Mouse (Mus musculus) G1E (cell line): ENCODE measurements around the gene Agfg1. TPM values are rescaled to one million over a fixed set of nuclear protein-coding genes. Genes with fewer than 3 reads are reported as not detected.

Experiments used
- ATAC-seq: 2 replicates; pipeline ENCODE4 v1.8.0; 2016; ENCODE audit warnings: mild to moderate bottlenecking; ENCODE audit not compliant: insufficient number of reproducible peaks, poor library complexity, low FRiP score, severe bottlenecking; ENCODE audit errors: extremely low read depth
- DNase-seq: peaks from one replicate; pipeline ENCODE4 v3.0.0; 2012; ENCODE audit warnings: low spot score
- H3K27me3 ChIP-seq: 2 replicates; pipeline ENCODE4 v1.6.1; 2012; ENCODE audit warnings: mild to moderate bottlenecking, low read length, inconsistent platforms; ENCODE audit not compliant: insufficient read depth
- H3K36me3 ChIP-seq: replicated peaks from 2 replicates; pipeline ENCODE3; 2012; ENCODE audit warnings: mild to moderate bottlenecking, inconsistent platforms
- H3K4me1 ChIP-seq: 2 replicates; pipeline ENCODE4 v1.6.1; 2012; ENCODE audit warnings: low read depth, low read length, inconsistent platforms, mixed read lengths; ENCODE audit not compliant: insufficient read depth
- H3K4me3 ChIP-seq: 2 replicates; pipeline ENCODE4 v1.5.1; 2012; ENCODE audit warnings: low read depth, mild to moderate bottlenecking, inconsistent platforms, low read length, moderate library complexity, mixed read lengths
- H3K9me3 ChIP-seq: replicated peaks from 2 replicates; pipeline ENCODE4 v1.6.1; 2012; ENCODE audit warnings: inconsistent platforms
- CTCF ChIP-seq: IDR thresholded peaks from 2 replicates; pipeline ENCODE4 v1.5.1; 2012; ENCODE audit warnings: low read depth, low read length, inconsistent platforms, mixed read lengths
- GATA1 ChIP-seq: IDR thresholded peaks from 2 replicates; pipeline ENCODE4 v1.6.1; 2012; ENCODE audit warnings: borderline replicate concordance, low read length, inconsistent platforms, mixed read lengths
- GATA2 ChIP-seq: IDR thresholded peaks from 2 replicates; pipeline ENCODE4 v1.6.1; 2012; ENCODE audit warnings: low read depth, low read length, inconsistent platforms, borderline replicate concordance
- POLR2AphosphoS5 ChIP-seq: IDR thresholded peaks from 2 replicates; pipeline ENCODE4 v1.6.1; 2012; ENCODE audit warnings: low read depth, low read length, inconsistent platforms; ENCODE audit not compliant: insufficient replicate concordance
- TAL1 ChIP-seq: conservative IDR thresholded peaks from 2 replicates; pipeline ENCODE4 v1.6.1; 2012; ENCODE audit warnings: low read depth, low read length, inconsistent platforms, mixed read lengths
- polyA plus RNA-seq: library from polyadenylated mRNA; stranded (reverse); fragments of >175 nt; gene quantifications from 2 replicates; pipeline ENCODE4 v1.2.3, GENCODE M21; 2012
- total RNA-seq, 2 experiments: library from RNA; stranded (forward) in 1 of 2; stranded (reverse) in 1 of 2; fragments of 200-1000 nt in 1 of 2; fragments of >200 nt in 1 of 2; fragmentation: Nextera tagmentation in 1 of 2; gene quantifications; 2 replicates each; pipeline ENCODE4 v1.2.3; 2014 to 2017

Agfg1 gene
- total and polyA plus RNA-seq, 3 experiments: 30.4 to 306 (median 135) TPM

DNA sequence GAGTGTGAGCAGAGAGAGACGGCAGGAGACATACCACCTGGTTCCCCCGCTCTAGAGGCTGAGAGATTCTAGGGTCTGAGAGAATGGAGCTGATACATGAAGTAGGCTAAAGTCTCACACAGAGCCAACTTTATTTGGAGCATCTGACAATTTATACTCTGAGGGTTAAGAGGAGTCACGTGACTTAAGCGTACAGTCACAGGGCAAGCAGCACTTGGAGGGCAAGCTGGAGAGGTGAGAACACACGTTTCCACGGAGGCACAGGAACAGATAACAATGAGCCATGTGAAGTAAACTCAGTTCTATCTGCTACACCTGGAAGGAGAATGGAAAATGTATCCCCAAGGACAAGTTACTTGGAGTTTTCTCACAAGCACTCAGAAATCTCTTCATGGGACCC lies 1.7 kb upstream of the Agfg1 start:
- no peak for ATAC-seq
- DNase-seq: no peak
- Histone ChIP-seq H3K27me3 (no peaks in the 10 kb centered on the region), H3K9me3 (0 out of 2 replicates have a peak, but pooled peaks cover 2% of the 10 kb centered on the region), H3K4me1 (peaks cover 75% of the 10 kb centered on the region), H3K36me3 (peaks cover 10% of the 10 kb centered on the region), H3K4me3 (no peak overlapping the region)
- TF ChIP-seq TAL1 (no peak), GATA2 (no peak), CTCF (no peak), GATA1 (no peak), POLR2AphosphoS5 (no peak)

DNA sequence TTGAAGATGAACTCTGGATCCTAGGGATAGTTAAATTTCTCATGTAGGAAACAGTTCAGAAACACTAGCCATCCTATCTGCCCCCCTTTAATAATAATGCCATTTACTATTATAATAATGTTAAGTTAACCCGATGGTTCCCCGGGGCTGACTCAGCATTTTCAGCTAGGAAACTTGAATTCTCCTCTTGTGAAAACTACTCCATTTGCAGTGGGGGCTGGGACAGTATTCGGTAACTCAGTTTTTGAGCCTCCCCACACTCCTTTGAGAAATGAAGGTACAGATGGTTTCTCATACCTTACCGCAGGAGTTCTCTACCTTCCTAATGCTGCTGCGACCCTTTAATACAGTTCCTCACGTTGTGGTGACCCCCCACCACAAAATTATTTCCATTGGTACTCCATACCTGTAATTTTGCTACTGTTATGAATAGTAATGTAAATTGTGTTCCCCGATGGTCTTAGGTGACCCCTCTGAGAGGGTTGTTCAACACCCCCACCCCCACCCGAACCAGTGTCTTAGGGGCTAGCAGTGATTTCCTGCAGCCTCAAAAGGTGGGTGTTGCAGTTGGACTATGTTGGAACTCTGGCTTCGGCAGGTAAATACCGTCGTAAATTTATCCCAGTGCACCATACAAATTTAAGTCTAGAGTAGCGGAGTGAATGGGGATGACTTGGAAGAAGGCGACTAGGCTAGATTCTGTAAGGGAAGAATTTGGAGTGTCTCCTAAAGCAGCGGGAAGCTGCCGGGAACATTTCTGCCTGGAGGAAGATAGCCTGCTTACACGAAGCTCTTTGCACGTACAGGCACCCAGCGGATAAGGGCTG lies 601 bp upstream of the Agfg1 start:
- no peak for ATAC-seq
- TF ChIP-seq CTCF: no peak
- peaks cover 73% of the 10 kb centered on the region for H3K4me1 ChIP-seq
- no peaks in the 10 kb centered on the region for H3K9me3 ChIP-seq
- H3K27me3 ChIP-seq: no peaks in the 10 kb centered on the region
- H3K4me3 ChIP-seq: peak overlapping the region; percentile 89
- peaks cover 19% of the 10 kb centered on the region for H3K36me3 ChIP-seq
- peak; percentile 29 for DNase-seq

DNA sequence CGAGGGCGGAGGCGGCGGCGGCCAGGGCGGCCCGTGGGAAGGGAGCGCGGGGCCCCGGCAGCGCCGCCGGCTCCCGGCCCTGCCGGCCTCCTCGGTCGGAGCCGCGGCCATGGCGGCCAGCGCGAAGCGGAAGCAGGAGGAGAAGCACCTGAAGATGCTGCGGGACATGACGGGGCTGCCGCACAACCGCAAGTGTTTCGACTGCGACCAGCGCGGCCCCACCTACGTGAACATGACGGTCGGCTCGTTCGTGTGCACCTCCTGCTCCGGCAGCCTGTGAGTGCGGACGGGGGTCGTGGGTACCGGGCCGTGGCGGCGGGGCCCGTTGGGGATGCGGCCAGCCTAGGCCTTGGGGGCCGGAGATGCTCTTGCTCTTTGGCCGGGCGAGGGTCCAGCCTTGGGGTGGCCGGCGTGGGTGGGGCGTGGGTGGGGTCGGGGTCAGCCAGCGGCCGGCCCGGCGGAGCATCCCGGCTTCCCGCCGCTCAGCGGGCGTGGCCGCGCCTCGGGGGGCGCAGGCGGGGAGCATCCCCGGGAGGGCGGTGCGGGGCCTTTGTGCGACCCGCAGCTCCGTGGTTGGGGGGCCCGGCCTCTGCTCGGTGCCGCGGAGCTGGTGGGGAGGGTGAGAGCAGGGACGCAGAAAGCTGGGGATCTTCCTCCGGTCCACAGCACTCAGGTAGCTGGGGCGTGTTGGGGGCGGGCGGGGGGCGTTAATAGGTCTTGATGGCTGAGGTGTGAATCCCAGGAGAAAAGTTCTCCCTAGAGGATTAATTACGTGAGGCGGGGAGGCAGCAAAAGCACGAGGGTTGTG lies 535 bp downstream of the Agfg1 start:
- Histone ChIP-seq H3K4me1 (peaks cover 72% of the 10 kb centered on the region), H3K36me3 (peaks cover 30% of the 10 kb centered on the region), H3K27me3 (no peaks in the 10 kb centered on the region), H3K4me3 (peak overlapping the region; percentile 89), H3K9me3 (no peaks in the 10 kb centered on the region)
- ATAC-seq (no peak), DNase-seq (peak; percentile 35)
- TF ChIP-seq GATA1 (no peak), CTCF (no peak), POLR2AphosphoS5 (no peak), GATA2 (no peak), TAL1 (no peak)

GRCm38 (mm10) chr1:82855729-82856128 lies 16.4 kb downstream of the Agfg1 start:
- DNase-seq: no peak
- peak; percentile 67 for ATAC-seq
- no peak for TF ChIP-seq GATA1
- peak; percentile 39; the same call in 1 of the 2 replicates for TF ChIP-seq TAL1

DNA sequence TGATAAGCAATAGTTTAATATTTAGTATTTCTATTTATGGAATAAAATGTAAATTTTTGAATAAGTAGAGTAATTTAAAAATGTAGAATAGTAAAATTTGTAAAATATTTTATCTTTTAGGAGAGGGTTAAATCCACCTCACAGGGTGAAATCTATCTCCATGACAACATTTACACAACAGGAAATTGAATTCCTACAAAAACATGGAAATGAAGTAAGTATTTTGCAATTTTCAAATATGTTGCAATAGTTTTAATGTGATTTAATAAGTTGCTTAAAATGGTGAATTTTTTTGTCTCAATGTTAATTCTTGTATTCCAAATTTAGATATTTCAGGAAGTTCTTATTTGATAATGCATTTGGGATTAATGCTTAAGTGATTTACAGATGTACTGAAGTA lies 19.0 kb downstream of the Agfg1 start:
- H3K4me1 ChIP-seq: peaks cover 34% of the 10 kb centered on the region
- ATAC-seq: no peak
- no peaks in the 10 kb centered on the region for H3K9me3 ChIP-seq
- DNase-seq: no peak
- no peak overlapping the region for H3K4me3 ChIP-seq
- peaks cover 55% of the 10 kb centered on the region for H3K36me3 ChIP-seq
- TF ChIP-seq GATA1 (no peak), POLR2AphosphoS5 (no peak), CTCF (no peak), TAL1 (no peak), GATA2 (no peak)
- H3K27me3 ChIP-seq: no peaks in the 10 kb centered on the region

More at GRCm38 (mm10) chr1:82855729-82856128, 16.4 kb downstream of the Agfg1 start:
- Histone ChIP-seq H3K27me3 (no peaks in the 10 kb centered on the region), H3K9me3 (no peaks in the 10 kb centered on the region), H3K4me1 (peaks cover 45% of the 10 kb centered on the region), H3K4me3 (no peak overlapping the region), H3K36me3 (peaks cover 44% of the 10 kb centered on the region)

DNA sequence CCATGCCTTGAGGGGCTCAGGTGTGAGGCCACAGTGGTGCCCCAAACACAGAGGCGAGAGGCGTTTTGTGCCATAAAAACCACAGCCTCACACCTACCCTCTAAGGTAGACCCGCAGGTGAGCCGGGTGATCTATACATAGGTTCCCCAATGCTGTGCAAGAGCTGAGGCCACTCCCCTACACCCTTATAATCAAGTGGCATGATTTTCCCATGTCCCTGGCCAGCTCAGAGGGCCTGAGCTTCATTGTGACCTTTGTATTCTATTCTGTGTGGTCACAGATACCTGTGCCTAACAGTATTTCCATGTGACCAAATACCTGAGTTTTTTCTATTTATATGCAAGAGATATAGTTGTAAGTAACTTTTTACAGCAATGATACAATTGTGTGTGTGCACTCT lies 21.1 kb downstream of the Agfg1 start:
- Histone ChIP-seq H3K9me3 (no peaks in the 10 kb centered on the region), H3K4me3 (no peak overlapping the region), H3K36me3 (peaks cover 63% of the 10 kb centered on the region), H3K27me3 (no peaks in the 10 kb centered on the region), H3K4me1 (peaks cover 27% of the 10 kb centered on the region)
- TF ChIP-seq TAL1 (no peak), GATA1 (no peak), CTCF (no peak), GATA2 (no peak)
- DNase-seq: no peak
- no peak for ATAC-seq
